Mouse (Mus musculus) stomach, postnatal 0 days (tissue): ENCODE results near the gene Zfp989.
"Not testable (repeated sequence)": the region's sequence is repeated elsewhere in the genome, so short reads cannot be mapped to it uniquely, and the experiment has no call there.

Source experiments
- CTCF ChIP-seq: IDR thresholded peaks from 2 replicates; pipeline ENCODE4 v1.5.1; 2016; ENCODE audit warnings: antibody characterized with exemption, low read depth, mild to moderate bottlenecking, moderate library complexity
- EP300 ChIP-seq: optimal IDR thresholded peaks from 2 replicates; pipeline ENCODE3; 2016; ENCODE audit warnings: antibody characterized with exemption

- not testable (repeated sequence) for TF ChIP-seq CTCF, EP300
Measured at GRCm38 (mm10) chr4:146976581-146976980, 4.8 kb downstream of the Zfp989 start.
